Mouse (Mus musculus) gastrocnemius, postnatal 4 days (tissue): Measurements from ENCODE around the gene Tmem138. TPM values are rescaled to one million over a fixed set of nuclear protein-coding genes. Genes with fewer than 3 reads are reported as not detected.
"Not testable (repeated sequence)": the region's sequence is repeated elsewhere in the genome, so short reads cannot be mapped to it uniquely, and the experiment has no call there.

Source experiments
- DNase-seq, 2 experiments: peaks; one replicate each; pipeline ENCODE4 v3.0.0; 2021 to 2022; ENCODE audit warnings: low spot score in 2 of 2, mixed read lengths in 2 of 2
- total RNA-seq, 2 experiments: library from RNA; stranded (reverse); gene quantifications; 2 replicates each; pipeline ENCODE4 v1.2.3; 2021

The Tmem138 gene
- total RNA-seq, 2 experiments from 2014 or later, result 5.2 TPM

- no peak for DNase-seq
Observed at GRCm38 (mm10) chr19:10580102-10580501, 2.9 kb upstream of the Tmem138 start.

GRCm38 (mm10) chr19:10569627-10570026, 7.5 kb downstream of the Tmem138 start:
- no peak for DNase-seq

- DNase-seq, result no peak
Observed at GRCm38 (mm10) chr19:10565217-10565616, 11.9 kb downstream of the Tmem138 start.

GRCm38 (mm10) chr19:10564278-10564677, 12.9 kb downstream of the Tmem138 start:
- no peak for DNase-seq

- no peak for DNase-seq
Observed at GRCm38 (mm10) chr19:10562351-10562750, 14.8 kb downstream of the Tmem138 start.

- no peak for DNase-seq
Observed at GRCm38 (mm10) chr19:10561558-10562314, 15.4 kb downstream of the Tmem138 start.

GRCm38 (mm10) chr19:10560108-10560507, 17.1 kb downstream of the Tmem138 start:
- DNase-seq, result no peak

- DNase-seq, result not testable (repeated sequence)
Observed at GRCm38 (mm10) chr19:10557837-10558375, 19.3 kb downstream of the Tmem138 start.

- DNase-seq, result no peak
Observed at GRCm38 (mm10) chr19:10557430-10557829, 19.7 kb downstream of the Tmem138 start.

- DNase-seq, result no peak
Observed at GRCm38 (mm10) chr19:10557001-10557400, 20.2 kb downstream of the Tmem138 start.

GRCm38 (mm10) chr19:10555624-10556510, 21.3 kb downstream of the Tmem138 start, which contains the start of gene Tmem216:
Gene Tmem216 (minus strand): TSS chr19:10556238.
- peak; percentile 63 to 76 for DNase-seq

GRCm38 (mm10) chr19:10539454-10539853, 37.7 kb downstream of the Tmem138 start:
- DNase-seq, result no peak

- DNase-seq, result no peak
Observed at GRCm38 (mm10) chr19:10530082-10530481, 47.1 kb downstream of the Tmem138 start.

GRCm38 (mm10) chr19:10525910-10526309, 51.3 kb downstream of the Tmem138 start, which contains the start of gene Sdhaf2:
Gene Sdhaf2 (minus strand): TSS chr19:10526142.
- DNase-seq, result peak in 1 of 2 experiments; percentile 38

GRCm38 (mm10) chr19:10525106-10525901, 51.9 kb downstream of the Tmem138 start, which contains the start of gene Cpsf7:
Gene Cpsf7 (plus strand): TSS chr19:10525266.
- DNase-seq, result peak; percentile 83 to 93

GRCm38 (mm10) chr19:10524784-10525105, 52.4 kb downstream of the Tmem138 start:
- DNase-seq, result no peak

- DNase-seq, result no peak
Observed at GRCm38 (mm10) chr19:10523483-10524080, 53.6 kb downstream of the Tmem138 start.

- DNase-seq, result no peak
Observed at GRCm38 (mm10) chr19:10521926-10522325, 55.2 kb downstream of the Tmem138 start.
